Mouse (Mus musculus) lung, adult 2 months (tissue): Measurements from ENCODE around the gene Tead3.
A peak's percentile ranks its signal among the peaks of the same experiment; 100 is the strongest.

Experiments used
- CTCF ChIP-seq: fragments of 200-500 bp; IDR thresholded peaks from 2 replicates; pipeline ENCODE4 v1.5.1; 2011; ENCODE audit warnings: mild to moderate bottlenecking, low read length, control low read depth; ENCODE audit not compliant: insufficient read depth
- POLR2A ChIP-seq: fragments of 200-500 bp; IDR thresholded peaks from 2 replicates; pipeline ENCODE4 v1.6.1; 2011; ENCODE audit warnings: low read depth, mild to moderate bottlenecking, control low read depth, low read length, borderline replicate concordance; ENCODE audit errors: extremely low read depth

GRCm38 (mm10) chr17:28355871-28356270, 5.3 kb upstream of the Tead3 start:
- TF ChIP-seq CTCF (no peak), POLR2A (0 out of 2 replicates have a peak, but pooled peaks have one; percentile 28)
